Mouse (Mus musculus) MEL (cell line): ENCODE data around the gene Tmbim1.

Source experiments
- MXI1 ChIP-seq: IDR thresholded peaks from 2 replicates; pipeline ENCODE4 v1.6.1; 2011; ENCODE audit warnings: mild to moderate bottlenecking, low read depth, low read length, improper control_type of control experiment
- POLR2A ChIP-seq, 2 experiments: IDR thresholded peaks; 2 replicates each; pipeline ENCODE4 v1.6.1; 2011 to 2012; ENCODE audit warnings: low read length in 2 of 2, mild to moderate bottlenecking in 2 of 2, control low read depth in 1 of 2, improper control_type of control experiment in 1 of 2, low read depth in 1 of 2, moderate library complexity in 1 of 2; ENCODE audit not compliant: control insufficient read depth in 1 of 2, insufficient read depth in 1 of 2, poor library complexity in 1 of 2

DNA sequence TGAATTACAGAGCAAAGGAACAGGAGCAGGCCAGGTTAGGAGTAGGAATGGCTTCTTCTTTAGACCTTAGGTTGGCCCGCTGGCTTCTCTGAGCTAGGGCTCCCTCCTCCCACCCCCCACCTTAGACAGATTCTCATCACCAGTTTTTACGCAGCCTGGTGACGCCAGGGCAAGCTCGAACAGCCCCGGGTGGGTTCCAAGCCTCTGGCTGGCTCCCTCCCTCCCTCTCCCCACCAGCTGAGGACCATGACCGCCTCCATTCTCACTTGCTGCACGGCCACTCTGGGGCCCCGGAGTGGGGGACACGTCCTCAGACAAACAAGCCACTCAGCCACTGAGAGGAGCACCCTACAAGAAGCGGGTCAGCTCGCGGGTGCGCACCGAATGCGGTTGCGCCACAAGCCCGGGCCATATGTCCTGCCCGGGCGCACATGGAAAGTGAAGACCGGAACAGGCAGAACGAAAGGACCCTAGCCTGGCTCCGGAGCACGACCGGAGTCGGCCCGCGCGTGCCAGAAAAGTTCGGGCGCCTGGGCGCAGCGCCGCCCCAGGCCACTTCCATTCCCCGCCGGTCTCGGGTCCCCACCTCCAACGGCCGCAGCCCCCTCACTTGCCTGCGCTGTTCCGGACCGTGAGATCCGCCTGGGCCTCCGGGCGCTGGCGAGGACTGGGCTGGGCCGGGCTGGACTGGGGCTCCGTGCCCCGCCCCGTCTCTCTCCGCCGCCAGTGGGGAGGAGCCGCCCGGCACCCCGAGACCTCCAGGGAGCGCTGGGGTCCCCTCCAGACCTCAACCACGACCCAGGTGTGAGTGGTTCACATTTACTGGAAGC is 1.7 kb downstream of the Tmbim1 start:
- TF ChIP-seq POLR2A (IDR thresholded peaks at IDR 0.05; ENCODE audit: control insufficient read depth in 1 of 2, insufficient read depth in 1 of 2, low read depth in 1 of 2, low read length in 2 of 2, poor library complexity in 1 of 2) (peak; percentile 61 to 69), MXI1 (peak; percentile 79)
